Mouse (Mus musculus) cerebellum, postnatal 36 days (tissue): ENCODE results near the gene Ccdc30.

ENCODE experiments used
- DNase-seq, 2 experiments: peaks; one replicate each; pipeline ENCODE4 v3.0.0; 2021 to 2022; ENCODE audit warnings: mixed read lengths in 2 of 2

The Ccdc30 gene

GRCm38 (mm10) chr4:119415072-119415753, at the start of gene Ccdc30:
TSS of gene Ccdc30 (minus strand) at chr4:119415521.
- DNase-seq: peak; percentile 91 to 93

- DNase-seq: no peak
These were observed 48.6 kb upstream of the Ccdc30 start for GRCm38 (mm10) chr4:119463756-119464419.

- peak; percentile 75 to 83 for DNase-seq
These were observed 47.8 kb upstream of the Ccdc30 start for GRCm38 (mm10) chr4:119462858-119463755.

- no peak for DNase-seq
These were observed 47.1 kb upstream of the Ccdc30 start for GRCm38 (mm10) chr4:119462457-119462856.

DNA sequence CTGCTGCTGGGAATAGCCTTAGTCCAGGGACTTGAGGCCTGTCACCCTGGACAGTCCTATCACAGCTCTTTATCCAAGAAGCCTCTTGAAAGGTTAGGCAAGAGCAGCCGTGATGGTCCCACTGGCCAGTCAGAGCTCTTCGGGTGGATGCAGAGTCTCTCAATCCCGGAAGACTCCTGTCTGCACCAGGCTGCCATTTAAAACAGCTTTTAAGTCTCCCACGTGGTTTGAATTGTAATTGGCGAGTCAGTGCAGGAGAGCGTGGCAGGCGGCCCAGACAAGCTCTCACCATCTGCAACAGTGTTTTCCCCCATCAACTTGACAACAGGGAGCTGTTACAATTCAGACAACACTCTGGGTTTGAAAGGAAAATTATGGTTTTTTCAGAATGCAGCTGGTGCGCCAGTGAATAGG, 45.4 kb upstream of the Ccdc30 start:
- DNase-seq: peak; percentile 81 to 82

DNA sequence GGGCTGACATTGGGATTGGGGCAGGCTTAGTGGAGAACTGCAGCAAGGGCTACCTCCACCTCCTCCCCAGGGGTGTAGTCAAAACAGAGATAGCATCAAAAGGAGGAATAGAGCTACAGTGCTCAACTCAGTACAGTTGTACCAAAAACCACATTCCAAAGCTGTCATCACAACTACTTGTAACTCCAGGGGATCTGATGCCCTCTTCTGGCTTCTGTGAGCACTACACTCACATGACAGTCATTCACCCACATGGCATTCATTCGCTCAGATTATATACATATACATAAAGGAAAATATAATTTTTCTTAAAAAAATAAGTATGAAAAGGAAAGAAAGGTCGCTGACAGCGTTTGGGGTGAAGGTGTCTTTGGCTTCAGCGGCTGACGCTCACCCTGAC, 45.0 kb upstream of the Ccdc30 start:
- peak; percentile 42 to 46 for DNase-seq

DNA sequence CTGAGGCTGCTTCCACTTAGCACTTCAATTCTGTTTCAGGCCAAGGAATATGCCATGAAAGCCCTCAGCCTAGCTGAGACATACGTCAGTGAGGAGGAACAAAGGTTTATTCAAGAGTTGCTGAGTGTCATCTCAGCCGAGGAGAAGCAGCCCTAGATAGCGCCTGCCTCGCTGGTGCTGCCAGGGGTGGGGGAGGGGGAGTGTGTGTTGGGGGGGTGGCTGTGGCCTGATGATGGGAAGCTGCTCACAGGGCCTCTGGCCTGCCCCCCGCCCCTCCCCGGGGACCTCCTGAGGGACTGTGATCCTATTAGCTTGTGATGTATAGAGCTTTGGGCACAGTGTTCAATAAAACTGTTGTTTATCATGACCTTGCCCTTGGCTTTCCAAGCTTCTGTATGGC, 38.2 kb upstream of the Ccdc30 start:
- no peak for DNase-seq

DNA sequence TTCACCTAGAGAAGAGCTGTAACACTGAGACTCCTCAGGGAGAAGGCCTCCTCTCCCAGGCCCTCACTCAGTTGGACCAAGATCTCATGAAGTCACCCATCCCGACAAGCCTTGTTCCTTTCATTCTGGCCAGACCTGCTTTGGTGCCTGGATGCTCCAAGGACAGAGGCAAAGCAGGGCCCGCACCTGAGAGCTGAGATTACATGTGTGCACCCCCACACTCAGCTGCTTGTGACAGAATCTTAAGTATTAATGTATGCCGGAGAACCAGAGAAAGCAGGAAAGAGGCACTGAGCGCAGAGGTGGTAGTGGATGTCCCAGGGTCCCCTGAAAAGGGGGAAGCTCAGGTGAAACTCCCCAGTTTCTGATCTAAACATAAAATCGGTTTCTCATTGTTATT, 37.8 kb upstream of the Ccdc30 start:
- no peak for DNase-seq

DNA sequence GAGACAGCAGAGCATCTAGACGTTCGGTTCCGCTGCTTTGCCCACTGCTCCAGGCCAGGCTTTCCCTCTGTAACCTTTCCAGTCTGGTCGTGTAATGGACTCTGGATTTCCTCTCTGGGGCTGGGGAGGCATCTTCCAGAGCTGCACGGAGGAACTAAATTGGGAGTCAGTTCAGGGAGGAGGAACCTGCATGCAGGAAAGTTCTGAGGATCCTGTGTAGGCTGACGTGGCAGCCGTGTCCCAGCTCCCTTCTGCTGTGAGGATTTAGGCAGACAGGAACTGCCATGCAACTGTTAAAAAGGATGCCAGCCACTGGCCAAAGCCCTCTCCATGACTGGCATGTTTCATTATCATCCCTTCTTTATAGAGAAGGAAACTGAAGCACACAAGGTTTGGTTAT, 35.1 kb upstream of the Ccdc30 start:
- no peak for DNase-seq

- no peak for DNase-seq
These were observed 32.5 kb upstream of the Ccdc30 start for GRCm38 (mm10) chr4:119447786-119448185.

DNA sequence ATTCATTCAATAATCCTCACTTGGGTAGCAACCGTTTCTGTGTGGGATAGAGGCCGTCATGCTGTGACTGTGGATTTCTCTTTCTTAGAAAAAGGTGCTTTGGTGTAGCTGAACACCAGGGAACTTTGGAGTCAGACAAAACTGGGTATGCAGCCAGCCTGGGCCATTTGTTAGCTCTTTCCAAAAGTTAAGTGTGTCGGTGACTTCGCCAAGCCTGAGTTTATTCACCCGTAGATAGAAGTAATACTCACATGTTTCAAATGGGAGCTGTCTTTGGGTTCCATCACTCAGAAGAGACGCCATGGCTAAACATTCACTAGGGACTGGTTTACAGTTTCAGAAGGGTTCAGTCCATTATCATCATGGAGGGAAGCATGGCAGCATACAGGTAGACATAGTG, 31.9 kb upstream of the Ccdc30 start:
- DNase-seq: no peak

DNA sequence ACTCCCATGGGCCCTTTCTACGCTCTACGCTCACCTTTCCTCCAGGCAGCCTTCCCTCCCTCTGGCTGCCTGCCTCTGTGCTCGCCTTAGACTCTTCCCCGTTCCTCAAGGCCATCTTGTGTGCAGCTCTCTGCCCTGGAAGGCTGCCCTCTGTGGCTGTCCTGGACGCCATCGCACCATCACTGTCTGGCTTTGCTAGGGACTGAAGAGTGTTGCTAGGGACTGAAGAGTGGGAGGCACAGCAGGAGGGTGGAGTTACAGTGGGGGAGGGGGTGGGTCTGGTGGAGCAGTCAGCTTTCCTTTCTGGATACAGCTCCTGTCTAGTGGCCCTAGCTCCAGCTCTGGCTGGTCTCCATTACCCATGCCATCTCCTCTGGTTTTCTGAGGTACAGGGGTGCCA, 27.2 kb upstream of the Ccdc30 start:
- no peak for DNase-seq

DNA sequence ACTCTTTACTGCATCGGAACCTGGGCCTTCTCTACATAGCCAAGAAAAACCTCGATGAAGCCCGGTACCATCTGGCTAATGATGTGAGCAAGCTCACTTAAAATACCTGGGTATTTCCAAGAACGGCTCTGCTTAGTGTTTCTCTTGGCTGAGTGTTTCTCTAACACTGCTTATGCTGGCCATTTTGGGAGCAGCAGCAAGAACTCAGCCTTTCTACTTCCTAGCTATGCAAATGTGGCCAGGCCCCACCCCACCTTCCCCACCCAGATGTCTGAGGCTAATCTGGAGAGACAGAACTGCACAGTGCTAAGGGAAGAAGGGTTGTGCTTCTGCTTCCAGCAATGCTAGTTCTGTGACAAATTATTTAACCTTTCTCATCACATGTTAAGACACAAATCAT, 26.5 kb upstream of the Ccdc30 start:
- DNase-seq: no peak

GRCm38 (mm10) chr4:119437936-119438335, 22.6 kb upstream of the Ccdc30 start:
- no peak for DNase-seq

- peak; percentile 80 to 84 for DNase-seq
These were observed 15.4 kb upstream of the Ccdc30 start for GRCm38 (mm10) chr4:119430678-119431077.

DNA sequence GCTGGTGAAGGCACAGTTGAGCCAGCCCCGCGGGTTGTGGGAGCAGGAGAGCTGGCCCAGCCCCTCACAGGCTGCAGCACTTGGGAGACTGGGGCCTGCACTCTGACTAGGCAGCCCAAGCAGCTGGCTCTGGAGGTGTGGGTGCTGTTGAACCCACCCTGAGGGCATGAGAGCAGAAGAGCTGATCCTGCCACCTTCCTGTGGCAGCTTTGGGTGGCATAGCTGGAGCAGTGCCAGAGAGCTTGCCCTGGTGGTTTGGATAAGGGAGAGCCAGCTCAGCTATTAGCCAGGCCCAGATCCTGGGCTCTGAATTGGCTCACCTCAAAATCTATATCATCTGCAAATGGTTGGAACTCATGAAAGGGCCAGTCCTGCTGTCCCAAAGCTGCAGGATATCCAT, 12.4 kb upstream of the Ccdc30 start:
- no peak for DNase-seq

DNA sequence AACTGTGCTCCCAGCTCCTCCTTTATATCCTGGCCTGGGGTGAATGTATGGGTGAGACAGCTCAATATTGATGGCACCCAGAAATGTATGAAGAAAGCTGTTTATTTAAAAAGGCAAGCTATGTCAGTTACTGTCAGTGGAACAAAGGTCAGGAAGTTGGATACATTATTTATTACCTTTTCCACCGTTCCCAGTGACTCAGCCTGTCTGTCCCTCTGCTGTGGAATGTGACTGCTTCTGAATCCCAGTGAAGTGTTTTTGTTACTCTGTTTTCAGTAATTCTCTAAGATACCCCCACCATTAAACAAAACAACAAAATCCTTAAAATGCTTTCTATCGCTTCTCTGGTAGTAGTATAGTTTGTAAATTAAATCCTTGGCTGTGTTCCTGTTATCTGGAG, 10.3 kb upstream of the Ccdc30 start:
- no peak for DNase-seq

DNA sequence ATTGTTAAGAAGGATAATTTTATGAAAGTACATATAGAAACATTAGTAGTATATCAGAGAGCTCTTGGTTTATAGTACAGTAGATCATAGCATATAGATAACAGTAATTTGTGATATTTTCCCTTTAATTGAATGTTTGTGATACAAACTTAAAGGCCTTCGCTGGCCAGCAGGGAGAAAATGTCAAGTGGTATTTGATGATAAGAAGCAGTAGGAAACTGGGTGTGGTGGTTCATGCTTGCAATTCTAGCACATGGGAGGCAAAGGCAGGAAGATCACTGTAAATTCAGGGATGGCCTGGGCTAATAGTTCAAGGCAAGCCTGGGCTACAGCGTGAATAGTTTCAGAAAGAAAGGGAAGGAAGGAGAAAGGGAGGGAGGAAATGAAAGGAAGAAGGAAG, 9.8 kb upstream of the Ccdc30 start:
- no peak for DNase-seq

DNA sequence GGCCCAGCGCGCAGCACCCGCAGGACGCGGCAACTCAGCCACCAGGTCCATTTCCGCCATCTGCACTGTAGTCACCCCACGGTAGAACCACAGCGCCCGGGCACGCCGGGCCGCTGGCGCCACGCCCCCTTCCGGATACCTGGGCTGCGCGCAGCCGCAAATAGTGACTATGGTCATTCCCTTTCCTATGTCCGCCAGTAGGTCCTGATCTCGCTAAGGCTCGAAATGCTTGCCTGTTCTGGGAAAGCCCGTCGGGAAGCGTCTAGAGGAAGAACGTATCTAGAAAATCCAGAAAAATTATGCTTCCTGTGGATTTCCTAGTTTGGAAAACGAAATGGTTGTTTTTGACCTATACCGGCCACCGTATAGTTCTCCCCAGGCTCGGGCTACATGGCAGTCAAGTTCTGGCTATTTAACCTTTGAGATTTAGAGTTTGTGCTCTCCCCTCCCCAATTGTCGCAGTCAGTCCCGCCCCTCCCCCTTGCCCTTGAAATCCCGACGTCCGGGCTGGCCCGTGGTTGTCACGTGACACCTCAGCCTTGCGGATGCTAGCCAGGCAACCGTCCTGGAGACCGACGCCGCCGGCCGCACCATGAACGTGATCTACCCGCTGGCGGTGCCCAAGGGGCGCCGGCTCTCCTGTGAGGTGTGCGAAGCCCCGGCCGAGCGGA, 7.1 kb upstream of the Ccdc30 start, which contains the start of the genes Ppcs and Zmynd12:
Gene Ppcs, minus strand, starts transcription at position 127 of the 671 bp plus-strand sequence.
Gene Zmynd12, plus strand, starts transcription at position 521 of the 671 bp plus-strand sequence.
- DNase-seq: peak; percentile 93

GRCm38 (mm10) chr4:119421921-119422293, 6.6 kb upstream of the Ccdc30 start:
- peak in 1 of 2 experiments; percentile 49 for DNase-seq

GRCm38 (mm10) chr4:119421191-119421590, 5.9 kb upstream of the Ccdc30 start:
- DNase-seq: no peak

- no peak for DNase-seq
These were observed 2.6 kb upstream of the Ccdc30 start for GRCm38 (mm10) chr4:119417894-119418293.

- DNase-seq: no peak
These were observed 1.9 kb upstream of the Ccdc30 start for GRCm38 (mm10) chr4:119417270-119417669.
